Mouse (Mus musculus) hindbrain, embryonic 13.5 days (tissue): ENCODE data around the gene Tmcc2. TPM values are rescaled to one million over a fixed set of nuclear protein-coding genes. Genes with fewer than 3 reads are reported as not detected.
A peak's percentile ranks its signal among the peaks of the same experiment; 100 is the strongest.
"Not testable (repeated sequence)": the region's sequence is repeated elsewhere in the genome, so short reads cannot be mapped to it uniquely, and the experiment has no call there.

Experiments used
- ATAC-seq: fragments of 200-750 bp; cut with Nextera tagmentation; 2 replicates; pipeline ENCODE4 v1.8.0; 2017; ENCODE audit warnings: moderate TSS enrichment; ENCODE audit not compliant: low FRiP score
- H3K27ac ChIP-seq: fragments of 300-500 bp; sonication (generic); 2 replicates; pipeline ENCODE4 v1.5.1; 2015; ENCODE audit warnings: inconsistent platforms, mild to moderate bottlenecking, moderate library complexity
- H3K27me3 ChIP-seq: fragments of 300-500 bp; sonication (generic); 2 replicates; pipeline ENCODE4 v1.6.1; 2015; ENCODE audit warnings: mild to moderate bottlenecking, inconsistent platforms
- H3K36me3 ChIP-seq: fragments of 300-500 bp; sonication (generic); 2 replicates; pipeline ENCODE4 v1.6.1; 2015; ENCODE audit warnings: mild to moderate bottlenecking, inconsistent platforms
- H3K4me1 ChIP-seq: fragments of 300-500 bp; sonication (generic); replicated peaks from 2 replicates; pipeline ENCODE4 v1.6.1; 2015; ENCODE audit warnings: inconsistent platforms
- H3K4me2 ChIP-seq: fragments of 300-500 bp; sonication (generic); 2 replicates; pipeline ENCODE4 v1.6.1; 2015; ENCODE audit warnings: inconsistent platforms, mild to moderate bottlenecking, moderate library complexity
- H3K4me3 ChIP-seq: fragments of 300-500 bp; sonication (generic); 2 replicates; pipeline ENCODE4 v1.5.1; 2015; ENCODE audit warnings: mild to moderate bottlenecking, inconsistent platforms
- H3K9ac ChIP-seq: fragments of 300-500 bp; sonication (generic); 2 replicates; pipeline ENCODE4 v1.6.1; 2015; ENCODE audit warnings: mild to moderate bottlenecking, inconsistent platforms
- H3K9me3 ChIP-seq: fragments of 300-500 bp; sonication (generic); 2 replicates; pipeline ENCODE4 v1.6.1; 2016; ENCODE audit warnings: inconsistent platforms
- WGBS: fragments of 180-500 bp; shearing (Covaris S2); methylation state at CpG from one replicate; pipeline ENCODE4 v1.1.7; 2015; 5-methylcytosine and 5-hydroxymethylcytosine counted together
- polyA plus RNA-seq: library from polyadenylated mRNA; unstranded; fragments of >200 nt; fragmentation: Nextera tagmentation; extraction: Ambion mirVana; gene quantifications from 2 replicates; pipeline ENCODE4 v1.2.1, GENCODE M21; 2015

Tmcc2 gene
- polyA plus RNA-seq, 1 experiment from 2014 or later, result 25.7 TPM

GRCm38 (mm10) chr1:132361959-132362358 is 29.1 kb downstream of the Tmcc2 start:
- Histone ChIP-seq H3K27ac (no peak overlapping the region), H3K4me1 (peaks cover 26% of the 10 kb centered on the region), H3K36me3 (peaks cover 60% of the 10 kb centered on the region), H3K9me3 (no peaks in the 10 kb centered on the region), H3K27me3 (no peaks in the 10 kb centered on the region), H3K9ac (no peak overlapping the region), H3K4me2 (no peak overlapping the region), H3K4me3 (no peak overlapping the region)
- no peak for ATAC-seq
- WGBS, result 92% methylated on average over 6 of the region's 6 CpGs

- H3K4me1 ChIP-seq, result peaks cover 20% of the 10 kb centered on the region
- no peaks in the 10 kb centered on the region for H3K9me3 ChIP-seq
- WGBS, result 73% methylated on average over 1 of the region's 1 CpGs
- H3K27me3 ChIP-seq, result no peaks in the 10 kb centered on the region
- H3K4me3 ChIP-seq, result no peak overlapping the region
- ATAC-seq, result no peak
- no peak overlapping the region for H3K9ac ChIP-seq
- peaks cover 49% of the 10 kb centered on the region for H3K36me3 ChIP-seq
- H3K4me2 ChIP-seq, result no peak overlapping the region
- peak overlapping the region; percentile 32; the same call in 1 of the 2 replicates for H3K27ac ChIP-seq
Observed at GRCm38 (mm10) chr1:132356841-132357240, 34.2 kb downstream of the Tmcc2 start.

DNA sequence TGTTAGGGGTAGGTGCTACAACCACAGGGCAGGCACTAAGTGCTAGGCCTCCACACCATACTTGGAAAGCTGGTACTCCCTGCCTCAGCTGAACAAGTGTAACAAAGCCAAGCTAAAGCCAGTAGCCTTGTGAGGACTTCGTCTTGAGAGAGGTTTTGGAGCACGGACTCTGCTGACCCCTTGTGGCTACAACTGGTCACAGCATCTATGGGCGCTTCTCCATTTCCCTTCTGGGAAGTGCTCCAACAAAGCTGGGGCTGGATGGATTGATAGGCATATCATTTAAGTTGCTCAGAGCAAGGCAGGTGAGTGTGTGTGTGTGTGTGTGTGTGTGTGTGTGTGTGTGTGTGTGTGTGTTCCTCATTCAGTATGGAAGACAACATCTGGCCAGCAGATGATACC is 35.2 kb downstream of the Tmcc2 start:
- Histone ChIP-seq H3K9me3 (no peaks in the 10 kb centered on the region), H3K4me3 (no peak overlapping the region), H3K9ac (peak overlapping the region; percentile 16; the same call in 1 of the 2 replicates), H3K27me3 (no peaks in the 10 kb centered on the region), H3K36me3 (peaks cover 41% of the 10 kb centered on the region), H3K4me2 (no peak overlapping the region), H3K27ac (peak overlapping the region; percentile 72), H3K4me1 (peaks cover 20% of the 10 kb centered on the region)
- 1% methylated on average over 3 of the region's 3 CpGs for WGBS
- peak; percentile 65 for ATAC-seq

DNA sequence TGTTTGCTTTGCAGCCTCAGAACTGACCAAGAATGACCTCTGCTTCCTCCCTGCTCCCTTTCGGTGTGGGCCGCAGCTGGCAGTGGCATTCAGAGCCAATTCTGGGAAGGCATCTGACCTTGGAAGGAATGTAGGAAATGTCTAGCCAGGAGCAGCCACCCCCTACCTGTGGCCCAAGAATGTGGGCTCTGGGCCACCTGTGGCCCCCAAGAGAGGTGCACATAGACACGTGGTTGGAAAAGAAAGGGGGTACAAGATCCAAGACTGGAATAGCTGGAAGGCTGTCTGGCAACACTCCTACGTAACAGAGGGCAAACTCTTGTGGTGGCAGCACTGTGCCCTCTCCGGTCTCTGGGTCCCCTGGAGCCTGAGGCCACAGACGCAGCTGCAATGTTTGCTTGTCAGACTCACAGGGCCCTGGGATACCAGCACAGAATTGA is 35.9 kb downstream of the Tmcc2 start:
- 34% methylated on average over 6 of the region's 6 CpGs for WGBS
- H3K4me1 ChIP-seq, result peaks cover 20% of the 10 kb centered on the region
- H3K4me3 ChIP-seq, result no peak overlapping the region
- no peak for ATAC-seq
- H3K9me3 ChIP-seq, result no peaks in the 10 kb centered on the region
- H3K27ac ChIP-seq, result peak overlapping the region; percentile 72; the same call in 1 of the 2 replicates
- H3K27me3 ChIP-seq, result no peaks in the 10 kb centered on the region
- no peak overlapping the region for H3K4me2 ChIP-seq
- peak overlapping the region; percentile 16 for H3K9ac ChIP-seq
- H3K36me3 ChIP-seq, result peaks cover 34% of the 10 kb centered on the region

DNA sequence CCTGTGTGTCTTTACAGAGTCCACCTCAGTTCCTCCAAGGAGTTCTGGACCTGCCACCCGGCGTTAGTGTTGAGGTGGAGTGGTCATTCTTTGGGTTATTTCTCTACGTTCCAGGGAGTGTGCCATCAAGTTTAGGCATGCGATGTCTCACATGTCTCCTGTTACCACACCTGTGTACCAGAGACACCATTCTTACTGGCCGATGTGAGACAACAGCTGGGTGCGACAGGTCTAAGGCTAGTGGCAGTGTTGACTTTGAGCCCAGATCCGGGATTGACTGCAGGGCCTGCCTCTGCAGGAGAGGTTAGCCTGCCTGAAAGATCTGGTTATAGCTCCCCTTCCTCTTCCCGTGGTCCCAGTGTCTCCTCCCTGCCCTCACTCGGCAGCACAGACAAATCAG is 36.8 kb downstream of the Tmcc2 start:
- H3K27me3 ChIP-seq, result no peaks in the 10 kb centered on the region
- ATAC-seq, result no peak
- peaks cover 20% of the 10 kb centered on the region for H3K4me1 ChIP-seq
- H3K36me3 ChIP-seq, result peaks cover 24% of the 10 kb centered on the region
- H3K9ac ChIP-seq, result no peak overlapping the region
- H3K27ac ChIP-seq, result no peak overlapping the region
- H3K4me2 ChIP-seq, result no peak overlapping the region
- H3K4me3 ChIP-seq, result no peak overlapping the region
- no peaks in the 10 kb centered on the region for H3K9me3 ChIP-seq
- 81% methylated on average over 9 of the region's 9 CpGs for WGBS

GRCm38 (mm10) chr1:132353389-132353788 is 37.7 kb downstream of the Tmcc2 start:
- no peak for ATAC-seq
- Histone ChIP-seq H3K9me3 (no peaks in the 10 kb centered on the region), H3K27ac (no peak overlapping the region), H3K4me1 (peaks cover 20% of the 10 kb centered on the region), H3K36me3 (peaks cover 16% of the 10 kb centered on the region), H3K4me2 (no peak overlapping the region), H3K27me3 (no peaks in the 10 kb centered on the region), H3K9ac (no peak overlapping the region; the same call in 1 of the 2 replicates), H3K4me3 (no peak overlapping the region)
- WGBS, result 73% methylated on average over 5 of the region's 5 CpGs

GRCm38 (mm10) chr1:132351058-132351457 is 40.0 kb downstream of the Tmcc2 start:
- H3K4me2 ChIP-seq, result no peak overlapping the region
- no peak for ATAC-seq
- no peaks in the 10 kb centered on the region for H3K27me3 ChIP-seq
- no peak overlapping the region for H3K4me3 ChIP-seq
- H3K9ac ChIP-seq, result no peak overlapping the region
- H3K9me3 ChIP-seq, result no peaks in the 10 kb centered on the region
- H3K36me3 ChIP-seq, result no peaks in the 10 kb centered on the region
- peaks cover 9% of the 10 kb centered on the region for H3K4me1 ChIP-seq
- no peak overlapping the region for H3K27ac ChIP-seq
- 95% methylated on average over 4 of the region's 4 CpGs for WGBS

DNA sequence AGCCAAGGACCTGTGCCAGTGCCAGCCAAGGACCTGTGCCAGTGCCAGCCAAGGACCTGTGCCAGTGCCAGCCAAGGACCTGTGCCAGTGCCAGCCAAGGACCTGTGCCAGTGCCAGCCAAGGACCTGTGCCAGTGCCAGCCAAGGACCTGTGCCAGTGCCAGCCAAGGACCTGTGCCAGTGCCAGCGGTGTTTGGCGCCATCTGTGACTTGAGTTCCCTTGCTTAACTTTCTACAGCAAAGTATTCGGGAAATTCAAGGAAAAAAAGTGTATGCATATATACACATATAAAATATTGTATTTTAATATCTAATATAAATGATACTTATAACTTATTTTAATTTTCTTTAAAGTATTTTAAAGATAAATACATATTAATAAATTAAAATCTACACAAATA is 41.5 kb downstream of the Tmcc2 start:
- not testable (repeated sequence) for H3K4me1 ChIP-seq, H3K27me3 ChIP-seq, H3K9me3 ChIP-seq, H3K4me2 ChIP-seq, ATAC-seq, H3K9ac ChIP-seq, H3K27ac ChIP-seq, H3K4me3 ChIP-seq, H3K36me3 ChIP-seq
- WGBS, result 99% methylated on average over 3 of the region's 3 CpGs

DNA sequence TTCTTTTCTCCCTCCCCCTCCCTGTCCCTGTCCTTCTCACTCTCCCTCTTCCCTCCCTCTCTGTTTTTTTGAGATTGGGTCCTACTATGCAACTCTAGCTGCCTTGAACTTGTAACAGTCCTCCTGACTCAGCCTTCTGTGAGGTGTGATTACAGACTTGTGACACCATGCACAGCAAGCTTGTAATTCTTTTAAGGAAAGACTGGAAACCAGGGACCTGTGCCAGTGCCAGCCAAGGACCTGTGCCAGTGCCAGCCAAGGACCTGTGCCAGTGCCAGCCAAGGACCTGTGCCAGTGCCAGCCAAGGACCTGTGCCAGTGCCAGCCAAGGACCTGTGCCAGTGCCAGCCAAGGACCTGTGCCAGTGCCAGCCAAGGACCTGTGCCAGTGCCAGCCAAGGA is 42.0 kb downstream of the Tmcc2 start:
- not testable (repeated sequence) for H3K4me3 ChIP-seq, H3K4me1 ChIP-seq, ATAC-seq, H3K27ac ChIP-seq, H3K4me2 ChIP-seq, H3K9me3 ChIP-seq, H3K9ac ChIP-seq, H3K36me3 ChIP-seq, H3K27me3 ChIP-seq

DNA sequence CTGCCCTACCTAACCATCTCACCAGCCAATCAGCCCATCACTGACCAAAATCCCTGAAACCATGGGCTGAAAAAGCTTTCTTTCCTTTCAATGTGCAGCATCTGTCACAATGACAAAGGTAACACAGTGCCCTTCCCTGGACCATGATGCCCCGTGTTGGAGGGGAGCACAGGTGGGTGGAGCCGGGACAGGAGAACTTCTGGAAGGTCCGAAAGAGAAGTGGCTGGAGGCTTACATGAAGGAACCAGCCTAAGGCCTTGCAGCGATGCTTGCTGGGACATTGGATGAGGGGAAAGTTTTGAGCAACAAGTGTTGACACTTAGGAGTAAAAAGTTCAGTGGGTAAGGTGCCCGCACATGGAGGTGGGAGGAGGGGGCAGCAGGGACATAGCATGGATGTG is 42.7 kb downstream of the Tmcc2 start:
- Histone ChIP-seq H3K9me3 (no peaks in the 10 kb centered on the region), H3K9ac (no peak overlapping the region), H3K4me3 (no peak overlapping the region), H3K36me3 (no peaks in the 10 kb centered on the region), H3K27me3 (no peaks in the 10 kb centered on the region), H3K4me1 (no peaks in the 10 kb centered on the region), H3K27ac (no peak overlapping the region), H3K4me2 (no peak overlapping the region)
- no peak for ATAC-seq
- 87% methylated on average over 5 of the region's 5 CpGs for WGBS

GRCm38 (mm10) chr1:132346951-132347350 is 44.1 kb downstream of the Tmcc2 start:
- H3K27ac ChIP-seq, result no peak overlapping the region
- H3K27me3 ChIP-seq, result no peaks in the 10 kb centered on the region
- H3K4me2 ChIP-seq, result no peak overlapping the region
- H3K4me1 ChIP-seq, result no peaks in the 10 kb centered on the region
- no peak for ATAC-seq
- H3K4me3 ChIP-seq, result no peak overlapping the region
- no peaks in the 10 kb centered on the region for H3K9me3 ChIP-seq
- no peak overlapping the region for H3K9ac ChIP-seq
- no peaks in the 10 kb centered on the region for H3K36me3 ChIP-seq

DNA sequence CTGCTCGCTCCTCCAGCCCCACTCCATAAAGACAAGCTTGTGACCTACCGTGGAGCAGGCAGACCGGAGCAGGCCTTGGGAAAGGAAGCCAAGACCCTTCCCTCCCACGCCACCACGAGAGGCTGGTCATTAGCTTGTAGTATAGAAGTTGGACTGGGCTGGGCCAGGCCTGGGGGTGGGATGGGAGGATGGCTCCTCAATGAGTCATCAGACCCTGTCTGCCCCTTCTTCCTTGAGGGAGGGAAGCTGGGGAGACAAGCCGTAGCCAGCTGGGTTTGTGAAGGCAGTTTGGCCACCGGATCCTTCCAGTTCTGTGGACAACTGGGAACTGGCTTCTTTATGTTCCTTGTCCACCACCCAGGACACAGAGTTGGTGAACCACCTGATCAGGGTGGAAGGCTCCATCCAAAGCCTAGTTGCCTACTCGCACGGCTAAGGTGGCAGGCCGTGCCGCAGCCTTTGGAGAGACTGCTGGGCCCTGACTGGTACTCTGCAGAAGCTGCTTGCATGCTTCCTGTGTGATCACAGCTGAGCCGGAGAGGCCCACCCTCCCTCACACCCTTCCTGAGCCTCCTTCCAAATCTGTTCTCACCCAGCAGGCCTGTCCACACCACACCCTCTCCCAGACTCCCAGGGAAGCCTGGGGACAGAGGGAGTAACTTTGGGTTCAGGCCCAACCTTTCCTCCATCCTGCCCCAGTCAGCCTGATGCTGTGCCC is 44.8 kb downstream of the Tmcc2 start:
- Histone ChIP-seq H3K36me3 (no peaks in the 10 kb centered on the region), H3K4me1 (no peaks in the 10 kb centered on the region), H3K9me3 (no peaks in the 10 kb centered on the region), H3K4me2 (no peak overlapping the region), H3K4me3 (no peak overlapping the region), H3K9ac (no peak overlapping the region), H3K27me3 (no peaks in the 10 kb centered on the region), H3K27ac (no peak overlapping the region)
- no peak for ATAC-seq
- WGBS, result 88% methylated on average over 12 of the region's 12 CpGs

DNA sequence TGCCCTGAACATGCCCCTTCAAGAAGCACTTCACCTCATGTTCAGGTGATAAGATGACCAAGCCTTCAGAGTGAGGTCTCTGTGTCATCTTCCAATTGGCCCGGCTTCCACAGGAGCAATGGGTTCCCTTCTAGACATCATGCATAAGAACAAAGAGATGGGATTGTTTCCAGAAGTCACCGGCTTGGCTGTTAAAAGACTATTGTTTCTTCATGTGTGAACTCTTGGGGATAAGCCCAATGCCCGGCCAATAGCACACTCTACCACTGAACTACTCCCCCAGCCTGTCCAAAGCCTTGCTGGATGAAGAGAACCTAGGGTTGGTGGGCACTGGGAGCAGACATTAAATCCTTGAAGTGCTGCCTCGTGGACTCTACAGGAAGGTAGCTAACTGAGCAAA is 45.6 kb downstream of the Tmcc2 start:
- no peak for ATAC-seq
- WGBS, result 85% methylated on average over 4 of the region's 4 CpGs
- H3K4me1 ChIP-seq, result no peaks in the 10 kb centered on the region
- no peaks in the 10 kb centered on the region for H3K36me3 ChIP-seq
- no peaks in the 10 kb centered on the region for H3K27me3 ChIP-seq
- H3K9me3 ChIP-seq, result no peaks in the 10 kb centered on the region
- no peak overlapping the region for H3K27ac ChIP-seq
- no peak overlapping the region for H3K9ac ChIP-seq
- H3K4me3 ChIP-seq, result no peak overlapping the region
- H3K4me2 ChIP-seq, result no peak overlapping the region
